Mouse (Mus musculus) Muller cell, postnatal 12 days (primary cell): ENCODE measurements around the gene Adipoq.
A peak's percentile ranks its signal among the peaks of the same experiment; 100 is the strongest.
"Not testable (repeated sequence)": the region's sequence is repeated elsewhere in the genome, so short reads cannot be mapped to it uniquely, and the experiment has no call there.

Source experiments
- DNase-seq: peaks from one replicate; pipeline ENCODE4 v3.0.0-alpha.2; 2015; ENCODE audit errors: inconsistent ontology term

Gene Adipoq

GRCm38 (mm10) chr16:23146280-23146679 lies at the start of gene Adipoq:
Adipoq (plus strand) TSS chr16:23146536.
- no peak for DNase-seq

GRCm38 (mm10) chr16:23096886-23097285 lies 49.5 kb upstream of the Adipoq start:
- DNase-seq: not testable (repeated sequence)

- not testable (repeated sequence) for DNase-seq
Measured at GRCm38 (mm10) chr16:23097290-23098104, 48.8 kb upstream of the Adipoq start.

GRCm38 (mm10) chr16:23098105-23098452 lies 48.3 kb upstream of the Adipoq start:
- DNase-seq: not testable (repeated sequence)

- DNase-seq: no peak
Measured at GRCm38 (mm10) chr16:23099632-23100031, 46.7 kb upstream of the Adipoq start.

GRCm38 (mm10) chr16:23100099-23100575 lies 46.2 kb upstream of the Adipoq start:
- peak; percentile 22 for DNase-seq

GRCm38 (mm10) chr16:23100613-23101012 lies 45.7 kb upstream of the Adipoq start:
- no peak for DNase-seq

- DNase-seq: no peak
Measured at GRCm38 (mm10) chr16:23102340-23103037, 43.8 kb upstream of the Adipoq start.

GRCm38 (mm10) chr16:23103038-23103745 lies 43.1 kb upstream of the Adipoq start:
- DNase-seq: no peak

GRCm38 (mm10) chr16:23103841-23104240 lies 42.5 kb upstream of the Adipoq start:
- DNase-seq: no peak

GRCm38 (mm10) chr16:23106121-23106520 lies 40.2 kb upstream of the Adipoq start:
- no peak for DNase-seq

- DNase-seq: peak; percentile 96
Measured at GRCm38 (mm10) chr16:23107231-23107942, 38.9 kb upstream of the Adipoq start, which contains the start of gene Eif4a2. Eif4a2 (plus strand) TSS chr16:23107444.

- DNase-seq: peak; percentile 87
Measured at GRCm38 (mm10) chr16:23107946-23108759, 38.2 kb upstream of the Adipoq start.

GRCm38 (mm10) chr16:23108943-23109342 lies 37.4 kb upstream of the Adipoq start:
- DNase-seq: no peak

GRCm38 (mm10) chr16:23109350-23110280 lies 36.7 kb upstream of the Adipoq start:
- no peak for DNase-seq

- DNase-seq: no peak
Measured at GRCm38 (mm10) chr16:23112348-23112747, 34.0 kb upstream of the Adipoq start.

GRCm38 (mm10) chr16:23112861-23113435 lies 33.4 kb upstream of the Adipoq start:
- no peak for DNase-seq

- DNase-seq: no peak
Measured at GRCm38 (mm10) chr16:23113903-23114302, 32.4 kb upstream of the Adipoq start.
